Mouse (Mus musculus): ENCODE results near the gene Zfp207.

- no peak for TF ChIP-seq CTCF (IDR thresholded peaks at IDR 0.05; ENCODE audit: insufficient read depth, low read depth, low read length)
- TF ChIP-seq POLR2A (IDR thresholded peaks at IDR 0.05; ENCODE audit: insufficient read depth, low read depth, low read length): no peak
These were observed 13.5 kb downstream of the Zfp207 start for GRCm38 (mm10) chr11:80396617-80397016.
